Mouse (Mus musculus) heart, embryonic 12.5 days (tissue): ENCODE data around the gene Gga1. TPM values are rescaled to one million over a fixed set of nuclear protein-coding genes. Genes with fewer than 3 reads are reported as not detected.

ENCODE experiments used
- ATAC-seq: fragments of 200-750 bp; cut with Nextera tagmentation; 2 replicates; pipeline ENCODE4 v1.8.0; 2017; ENCODE audit warnings: moderate TSS enrichment, moderate library complexity; ENCODE audit not compliant: insufficient number of reproducible peaks, low FRiP score
- H3K27ac ChIP-seq: fragments of 300-500 bp; sonication (generic); 2 replicates; pipeline ENCODE4 v1.5.1; 2016; ENCODE audit warnings: mild to moderate bottlenecking, moderate library complexity; ENCODE audit not compliant: poor library complexity, severe bottlenecking
- H3K27me3 ChIP-seq: fragments of 300-500 bp; sonication (generic); replicated peaks from 2 replicates; pipeline ENCODE4 v1.6.1; 2016; ENCODE audit warnings: mild to moderate bottlenecking, moderate library complexity
- H3K36me3 ChIP-seq: fragments of 300-500 bp; sonication (generic); 2 replicates; pipeline ENCODE4 v1.6.1; 2016; ENCODE audit warnings: mild to moderate bottlenecking, moderate library complexity
- H3K4me1 ChIP-seq: fragments of 300-500 bp; sonication (generic); replicated peaks from 2 replicates; pipeline ENCODE4 v1.6.1; 2016; ENCODE audit warnings: mild to moderate bottlenecking
- H3K4me2 ChIP-seq: fragments of 300-500 bp; sonication (generic); 2 replicates; pipeline ENCODE4 v1.6.1; 2016; ENCODE audit warnings: mild to moderate bottlenecking, moderate library complexity
- H3K4me3 ChIP-seq: fragments of 300-500 bp; sonication (generic); 2 replicates; pipeline ENCODE4 v1.5.1; 2016; ENCODE audit warnings: mild to moderate bottlenecking
- H3K9ac ChIP-seq: fragments of 300-500 bp; sonication (generic); 2 replicates; pipeline ENCODE4 v1.6.1; 2016; ENCODE audit warnings: mild to moderate bottlenecking, moderate library complexity
- H3K9me3 ChIP-seq: fragments of 300-500 bp; sonication (generic); replicated peaks from 2 replicates; pipeline ENCODE4 v1.6.1; 2016; ENCODE audit warnings: mild to moderate bottlenecking, moderate library complexity
- WGBS: fragments of 180-500 bp; shearing (Covaris S2); methylation state at CpG from one replicate; pipeline ENCODE4 v1.1.7; 2016; 5-methylcytosine and 5-hydroxymethylcytosine counted together
- polyA plus RNA-seq: library from polyadenylated mRNA; unstranded; fragments of >200 nt; fragmentation: Nextera tagmentation; extraction: Ambion mirVana; gene quantifications from 2 replicates; pipeline ENCODE4 v1.2.1, GENCODE M21; 2016

Gene Gga1
- polyA plus RNA-seq, 1 experiment from 2014 or later, result 54.0 TPM

DNA sequence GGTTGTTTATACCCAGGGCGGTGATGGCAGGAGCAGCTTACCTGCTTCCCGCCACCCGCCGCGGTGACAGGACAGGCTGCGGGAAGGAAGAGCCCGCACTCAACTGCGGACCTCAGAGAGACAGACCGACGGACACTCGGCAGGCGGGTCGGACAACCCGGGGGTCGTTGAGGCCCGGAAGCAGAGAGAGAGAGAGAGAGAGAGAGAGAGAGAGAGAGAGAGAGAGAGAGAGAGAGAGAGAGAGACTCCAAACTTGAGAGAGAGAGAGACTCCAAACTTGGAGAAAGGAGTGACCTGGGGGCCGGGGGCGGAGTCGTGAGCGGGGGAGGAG lies 22.4 kb downstream of the Gga1 start, which contains the start of gene Gm49510:
Gm49510 (plus strand) TSS at position 259 of the 331 bp plus-strand sequence.
- ATAC-seq, result no peak
- Histone ChIP-seq H3K9me3 (no peaks in the 10 kb centered on the region), H3K4me3 (peak within 1 kb of the TSS; percentile 79), H3K27ac (peak within 1 kb of the TSS; percentile 64), H3K9ac (peak within 1 kb of the TSS; percentile 84), H3K4me2 (peak within 1 kb of the TSS; percentile 80), H3K4me1 (peaks cover 71% of the 10 kb centered on the region), H3K36me3 (peaks cover 37% of the 10 kb centered on the region), H3K27me3 (no peaks in the 10 kb centered on the region)
- WGBS, result 2% methylated on average over 20 of the region's 20 CpGs

DNA sequence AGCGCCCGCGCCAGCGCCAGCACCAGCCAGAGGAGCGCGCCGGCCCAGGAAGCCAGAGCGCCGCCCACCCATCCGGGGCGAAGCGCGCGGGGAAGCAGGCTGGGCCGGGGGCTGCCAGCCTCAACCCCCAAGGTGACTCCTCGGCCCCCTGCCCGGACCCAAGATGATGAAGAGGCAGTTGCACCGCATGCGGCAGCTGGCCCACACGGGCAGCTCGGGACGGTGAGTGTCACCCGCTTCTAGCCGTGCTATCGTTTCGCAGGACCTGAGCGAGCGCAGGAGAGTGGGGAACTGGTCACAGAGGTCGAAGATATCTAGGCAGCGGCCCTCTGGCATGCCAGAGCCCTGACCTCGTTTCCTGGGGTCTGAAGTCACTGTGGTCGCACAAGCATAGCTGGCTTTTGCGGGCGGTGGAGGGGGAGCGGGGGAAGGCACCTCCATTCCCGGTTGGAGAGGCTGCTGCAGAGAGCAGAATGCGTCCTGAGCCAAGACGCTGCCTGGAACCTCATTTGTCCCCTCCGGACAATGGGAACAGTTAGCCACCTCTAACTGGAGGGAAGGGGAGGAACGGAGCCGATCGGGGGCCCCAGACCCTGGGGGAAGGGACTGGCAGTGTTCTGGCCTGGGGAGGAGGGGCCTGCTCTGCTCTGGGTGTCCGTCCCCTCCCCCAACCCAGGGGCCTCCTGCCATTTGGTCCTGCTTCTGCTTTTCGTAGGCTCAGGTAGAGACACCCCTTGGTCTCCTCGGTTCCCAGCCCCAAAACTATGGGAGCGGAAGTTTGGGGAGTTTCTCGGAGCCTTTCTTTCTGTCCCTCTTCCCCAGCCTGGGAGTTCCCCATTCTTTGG lies 23.0 kb downstream of the Gga1 start, which contains the start of gene Sh3bp1:
Sh3bp1 (plus strand) TSS at position 29 of the 845 bp plus-strand sequence.
- under 1% methylated on average over 47 of the region's 47 CpGs for WGBS
- H3K9ac ChIP-seq, result peak within 1 kb of the TSS; percentile 84
- ATAC-seq, result peak; percentile 63

DNA sequence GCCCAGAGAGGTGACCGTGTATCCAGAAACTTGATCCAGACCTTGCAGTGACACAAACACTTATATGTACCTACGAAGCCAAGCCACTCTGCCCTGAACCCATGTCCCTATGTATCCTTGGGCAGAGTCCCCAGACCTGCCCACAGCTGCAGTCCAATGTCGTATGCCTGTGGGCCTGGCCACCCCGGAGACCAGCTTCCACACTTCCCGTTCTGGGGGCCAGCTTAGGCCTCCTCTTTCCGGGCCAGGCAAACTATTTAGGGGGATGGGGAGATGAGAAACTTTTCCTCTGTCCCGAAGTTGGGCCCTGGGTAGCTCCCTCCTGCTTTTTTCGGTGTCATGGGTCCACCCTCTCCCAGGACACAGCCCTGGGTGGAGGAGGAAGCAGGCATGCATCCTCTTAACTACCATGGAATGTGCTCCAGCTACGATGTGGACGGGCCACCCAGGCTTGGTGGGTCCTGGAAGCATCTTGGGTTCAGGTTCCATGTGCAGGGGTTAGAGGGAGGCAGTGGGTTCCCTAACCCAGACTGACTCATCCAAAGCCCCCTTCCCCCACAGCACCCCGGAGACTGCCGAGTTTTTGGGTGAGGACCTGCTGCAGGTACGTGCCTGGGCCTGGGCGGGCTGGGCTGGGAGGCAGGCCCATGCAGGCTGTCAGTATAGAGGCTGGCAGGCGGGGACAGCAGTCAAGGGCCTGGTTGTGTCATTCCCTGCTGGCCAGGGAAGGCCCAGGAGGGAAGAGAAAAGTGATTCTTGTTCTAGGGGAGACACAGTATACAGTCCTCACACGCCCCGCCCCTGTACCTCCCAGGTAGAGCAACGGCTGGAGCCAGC lies 23.8 kb downstream of the Gga1 start:
- Histone ChIP-seq H3K27ac (peak overlapping the region; percentile 59), H3K36me3 (peaks cover 44% of the 10 kb centered on the region), H3K4me1 (peaks cover 57% of the 10 kb centered on the region), H3K4me3 (peak overlapping the region; percentile 79), H3K4me2 (peak overlapping the region; percentile 80), H3K9me3 (no peaks in the 10 kb centered on the region), H3K9ac (peak overlapping the region; percentile 84), H3K27me3 (no peaks in the 10 kb centered on the region)
- ATAC-seq, result no peak
- WGBS, result 15% methylated on average over 18 of the region's 18 CpGs

More for the DNA sequence above, 23.0 kb downstream of the Gga1 start, which contains the start of gene Sh3bp1:
- H3K4me2 ChIP-seq, result peak within 1 kb of the TSS; percentile 80
- peak within 1 kb of the TSS; percentile 64 for H3K27ac ChIP-seq
- H3K36me3 ChIP-seq, result peaks cover 40% of the 10 kb centered on the region
- H3K4me1 ChIP-seq, result peaks cover 65% of the 10 kb centered on the region
- H3K4me3 ChIP-seq, result peak within 1 kb of the TSS; percentile 79
- H3K9me3 ChIP-seq, result no peaks in the 10 kb centered on the region
- no peaks in the 10 kb centered on the region for H3K27me3 ChIP-seq

DNA sequence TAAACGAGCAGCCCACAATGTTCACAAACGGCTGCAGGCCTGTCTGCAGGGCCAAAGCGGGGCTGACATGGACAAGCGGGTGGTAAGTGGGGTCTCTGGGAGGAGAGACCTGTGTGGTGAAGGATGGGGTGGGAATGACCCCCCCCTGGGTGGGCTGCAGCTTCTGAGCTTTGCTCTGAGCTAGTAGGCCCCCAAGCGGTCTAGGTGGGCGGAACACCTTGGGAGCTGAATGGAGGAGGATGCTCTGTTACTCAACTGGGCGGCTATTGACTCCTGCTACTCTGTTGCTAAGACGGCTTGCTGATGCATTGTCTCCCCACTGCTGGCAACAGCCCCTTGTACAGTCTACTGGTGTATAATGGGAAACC lies 24.4 kb downstream of the Gga1 start:
- H3K27ac ChIP-seq, result no peak overlapping the region; the same call in 1 of the 2 replicates
- peak overlapping the region; percentile 84 for H3K9ac ChIP-seq
- H3K36me3 ChIP-seq, result peaks cover 48% of the 10 kb centered on the region
- peak overlapping the region; percentile 80 for H3K4me2 ChIP-seq
- peaks cover 52% of the 10 kb centered on the region for H3K4me1 ChIP-seq
- no peak for ATAC-seq
- no peaks in the 10 kb centered on the region for H3K9me3 ChIP-seq
- 60% methylated on average over 8 of the region's 8 CpGs for WGBS
- H3K27me3 ChIP-seq, result no peaks in the 10 kb centered on the region
- peak overlapping the region; percentile 79; the same call in 1 of the 2 replicates for H3K4me3 ChIP-seq

DNA sequence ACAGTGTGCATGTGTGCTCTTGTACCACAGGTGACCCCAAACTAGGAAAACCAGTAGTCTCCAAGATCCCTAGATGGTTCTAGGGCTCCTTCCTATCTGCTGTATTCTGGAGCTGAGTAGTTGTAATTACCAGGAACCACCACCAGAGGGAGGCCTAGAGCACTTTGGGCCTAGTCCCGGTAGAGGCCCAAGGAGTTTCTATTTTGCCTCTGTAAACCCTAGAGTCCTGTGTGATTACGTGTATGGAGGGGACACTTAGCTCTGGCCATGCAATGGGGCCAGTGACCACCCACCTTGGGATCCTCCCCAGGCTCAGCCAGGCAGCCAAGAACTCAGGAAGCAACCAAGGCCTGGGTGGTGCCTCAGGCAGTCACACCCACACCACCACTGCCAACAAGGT lies 26.3 kb downstream of the Gga1 start:
- no peak overlapping the region for H3K4me3 ChIP-seq
- ATAC-seq, result no peak; the same call in 1 of the 2 replicates
- H3K9ac ChIP-seq, result 0 out of 2 replicates have a peak overlapping the region, but pooled peaks have one; percentile 31
- H3K4me1 ChIP-seq, result peaks cover 35% of the 10 kb centered on the region
- peaks cover 67% of the 10 kb centered on the region for H3K36me3 ChIP-seq
- H3K9me3 ChIP-seq, result no peaks in the 10 kb centered on the region
- no peaks in the 10 kb centered on the region for H3K27me3 ChIP-seq
- H3K27ac ChIP-seq, result no peak overlapping the region
- no peak overlapping the region for H3K4me2 ChIP-seq
- WGBS, result 13% methylated on average over 2 of the region's 2 CpGs

DNA sequence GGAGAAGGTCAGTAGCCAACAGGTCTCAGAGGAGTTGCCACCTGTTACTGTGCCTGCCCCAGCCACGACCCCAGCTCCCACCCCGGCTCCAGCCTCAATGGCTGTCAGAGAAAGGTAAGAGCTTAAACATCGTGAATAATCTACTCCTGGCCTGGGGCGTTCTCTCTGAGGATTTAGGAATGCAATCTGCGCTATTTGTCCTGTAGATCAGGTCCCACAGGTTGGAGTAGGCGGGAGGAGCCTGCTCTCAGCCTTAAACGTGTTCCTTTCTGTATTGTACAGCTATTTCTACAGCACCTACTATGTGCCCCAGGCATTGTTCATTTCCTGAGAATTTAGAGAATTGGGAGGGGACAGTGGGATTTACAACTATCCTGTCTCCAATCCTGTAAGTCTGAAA lies 31.4 kb downstream of the Gga1 start:
- no peak overlapping the region for H3K27ac ChIP-seq
- no peaks in the 10 kb centered on the region for H3K27me3 ChIP-seq
- H3K4me2 ChIP-seq, result no peak overlapping the region
- no peaks in the 10 kb centered on the region for H3K9me3 ChIP-seq
- H3K4me3 ChIP-seq, result no peak overlapping the region
- peaks cover 85% of the 10 kb centered on the region for H3K36me3 ChIP-seq
- peaks cover 2% of the 10 kb centered on the region for H3K4me1 ChIP-seq
- ATAC-seq, result no peak
- no peak overlapping the region for H3K9ac ChIP-seq
- WGBS, result 86% methylated on average over 7 of the region's 7 CpGs

DNA sequence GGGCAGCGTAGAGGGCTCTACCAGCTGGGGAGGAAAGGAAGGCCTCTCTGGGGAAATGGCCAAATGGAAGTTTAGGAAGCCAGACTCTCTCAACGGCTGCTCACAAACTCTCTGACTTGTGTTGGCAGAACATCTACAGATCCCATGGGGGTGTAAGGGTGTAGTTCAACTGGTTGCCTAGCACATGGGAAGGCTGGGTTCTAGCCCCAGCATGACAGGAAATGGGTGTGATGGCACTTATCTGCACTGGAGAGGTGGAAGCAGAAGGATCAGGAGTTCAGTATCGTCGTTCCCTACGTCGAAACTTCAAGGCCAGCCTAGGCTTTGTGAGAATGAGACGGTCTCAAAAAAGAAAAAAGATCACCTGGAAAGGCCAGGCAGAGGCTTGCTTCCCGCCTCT lies 32.0 kb downstream of the Gga1 start:
- H3K4me2 ChIP-seq, result no peak overlapping the region
- no peak overlapping the region for H3K9ac ChIP-seq
- no peak for ATAC-seq

DNA sequence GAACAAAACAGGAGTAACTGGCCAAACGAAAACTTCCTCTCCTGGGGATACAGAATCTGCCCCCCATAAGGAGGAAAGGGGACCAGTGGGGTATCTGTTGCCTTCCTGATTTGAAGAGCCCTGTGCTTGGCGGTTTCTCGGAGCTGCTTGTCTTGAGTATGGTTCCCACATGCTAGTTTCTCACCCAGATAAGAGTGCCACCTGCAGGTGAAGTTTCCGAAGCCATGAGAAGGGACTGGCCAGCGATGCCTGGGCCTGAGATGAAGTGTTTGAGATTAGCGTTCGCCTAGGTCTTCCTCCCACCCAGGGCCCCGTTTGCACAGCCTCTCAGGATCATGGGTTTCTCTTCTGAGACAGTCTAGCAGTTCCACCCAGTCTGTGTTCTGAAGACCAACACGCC lies 35.0 kb downstream of the Gga1 start:
- peaks cover 49% of the 10 kb centered on the region for H3K36me3 ChIP-seq
- H3K4me1 ChIP-seq, result peaks cover 24% of the 10 kb centered on the region

More for the DNA sequence above, 32.0 kb downstream of the Gga1 start:
- Histone ChIP-seq H3K9me3 (no peaks in the 10 kb centered on the region), H3K36me3 (peaks cover 80% of the 10 kb centered on the region), H3K27ac (no peak overlapping the region), H3K27me3 (no peaks in the 10 kb centered on the region), H3K4me1 (no peaks in the 10 kb centered on the region), H3K4me3 (no peak overlapping the region)
- 73% methylated on average over 8 of the region's 8 CpGs for WGBS

DNA sequence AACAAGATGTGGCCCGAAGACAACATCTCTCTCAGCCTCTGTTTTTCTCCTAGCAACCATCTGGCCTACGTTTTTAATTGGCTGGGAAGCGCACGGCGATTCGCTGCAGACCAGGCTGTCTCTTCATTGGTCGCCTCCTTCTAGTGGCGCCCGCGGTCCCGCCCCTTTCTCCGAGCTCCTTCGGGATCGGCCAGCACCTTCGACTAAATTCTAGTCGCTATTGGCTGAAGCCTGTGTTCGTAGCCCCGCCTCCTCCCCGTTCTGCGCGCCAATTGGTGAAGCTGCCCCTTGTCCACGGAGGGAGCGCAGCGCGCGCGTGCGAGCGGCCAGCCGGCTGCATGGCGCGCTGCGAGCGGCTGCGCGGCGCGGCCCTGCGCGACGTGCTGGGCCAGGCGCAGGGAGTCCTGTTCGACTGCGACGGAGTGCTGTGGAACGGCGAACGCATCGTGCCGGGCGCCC lies 36.7 kb downstream of the Gga1 start, which contains the start of gene Pdxp:
Pdxp (plus strand) TSS at position 288 of the 459 bp plus-strand sequence.
- H3K27ac ChIP-seq, result peak within 1 kb of the TSS; percentile 70
- WGBS, result under 1% methylated on average over 51 of the region's 51 CpGs
- H3K9ac ChIP-seq, result peak within 1 kb of the TSS; percentile 85
- H3K36me3 ChIP-seq, result peaks cover 41% of the 10 kb centered on the region
- H3K4me2 ChIP-seq, result peak within 1 kb of the TSS; percentile 94
- H3K4me1 ChIP-seq, result peaks cover 24% of the 10 kb centered on the region
- peak within 1 kb of the TSS; percentile 65 for H3K4me3 ChIP-seq
- H3K27me3 ChIP-seq, result no peaks in the 10 kb centered on the region
- peak; percentile 90 for ATAC-seq
- no peaks in the 10 kb centered on the region for H3K9me3 ChIP-seq

More for the DNA sequence above, 35.0 kb downstream of the Gga1 start:
- Histone ChIP-seq H3K9me3 (no peaks in the 10 kb centered on the region), H3K4me2 (no peak overlapping the region), H3K27ac (no peak overlapping the region), H3K9ac (no peak overlapping the region), H3K4me3 (no peak overlapping the region), H3K27me3 (no peaks in the 10 kb centered on the region)
- ATAC-seq, result no peak
- 38% methylated on average over 9 of the region's 9 CpGs for WGBS

DNA sequence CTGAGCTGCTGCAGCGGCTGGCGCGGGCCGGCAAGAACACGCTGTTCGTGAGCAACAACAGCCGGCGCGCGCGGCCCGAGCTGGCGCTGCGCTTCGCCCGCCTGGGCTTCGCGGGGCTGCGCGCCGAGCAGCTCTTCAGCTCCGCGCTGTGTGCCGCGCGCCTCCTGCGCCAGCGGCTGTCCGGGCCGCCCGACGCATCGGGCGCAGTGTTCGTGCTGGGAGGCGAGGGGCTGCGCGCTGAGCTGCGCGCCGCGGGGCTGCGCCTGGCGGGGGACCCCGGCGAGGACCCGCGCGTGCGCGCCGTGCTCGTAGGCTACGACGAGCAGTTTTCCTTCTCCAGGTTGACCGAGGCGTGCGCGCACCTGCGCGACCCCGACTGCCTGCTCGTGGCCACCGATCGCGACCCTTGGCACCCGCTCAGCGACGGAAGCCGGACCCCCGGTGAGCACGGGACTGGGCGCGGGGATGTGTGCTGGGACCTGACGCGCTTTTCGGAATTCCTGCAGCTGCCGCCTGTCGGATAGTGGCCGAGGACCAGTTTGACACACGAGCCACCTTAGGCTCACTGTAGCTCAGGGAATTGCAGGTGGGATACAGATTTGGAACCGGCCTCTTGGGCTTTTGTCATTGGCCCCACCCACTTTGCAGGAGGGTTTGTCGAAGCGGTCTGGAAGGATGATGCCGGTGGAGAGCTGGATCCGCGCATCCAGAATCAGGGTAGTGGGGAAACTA lies 37.3 kb downstream of the Gga1 start:
- Histone ChIP-seq H3K4me3 (peak overlapping the region; percentile 65), H3K4me2 (peak overlapping the region; percentile 94), H3K9ac (peak overlapping the region; percentile 85), H3K36me3 (peaks cover 40% of the 10 kb centered on the region), H3K27ac (peak overlapping the region; percentile 70), H3K27me3 (no peaks in the 10 kb centered on the region), H3K4me1 (peaks cover 24% of the 10 kb centered on the region), H3K9me3 (no peaks in the 10 kb centered on the region)
- WGBS, result under 1% methylated on average over 87 of the region's 87 CpGs
- ATAC-seq, result peak; percentile 54
